Mouse (Mus musculus): ENCODE data around the gene Tas2r120.
"Not testable (repeated sequence)": the region's sequence is repeated elsewhere in the genome, so short reads cannot be mapped to it uniquely, and the experiment has no call there.

Tas2r120 gene

GRCm38 (mm10) chr6:132656653-132657052 is at the start of gene Tas2r120:
Gene Tas2r120 (plus strand): TSS chr6:132656953.
- ATAC-seq (ENCODE audit: low TSS enrichment): no peak

GRCm38 (mm10) chr6:132649399-132649798 is 7.4 kb upstream of the Tas2r120 start:
- no peak; the same call in 1 of the 2 replicates for ATAC-seq (ENCODE audit: low TSS enrichment)

GRCm38 (mm10) chr6:132651426-132651825 is 5.3 kb upstream of the Tas2r120 start, which contains the start of gene A630073D07Rik:
Gene A630073D07Rik (minus strand): TSS chr6:132651526.
- ATAC-seq (ENCODE audit: low TSS enrichment): no peak

GRCm38 (mm10) chr6:132691596-132691995 is 34.8 kb downstream of the Tas2r120 start:
- ATAC-seq (ENCODE audit: low TSS enrichment): not testable (repeated sequence)

- ATAC-seq (ENCODE audit: low TSS enrichment): no peak
Observed at GRCm38 (mm10) chr6:132700907-132701306, 44.2 kb downstream of the Tas2r120 start, which contains the start of gene Tas2r121. Gene Tas2r121 (minus strand): TSS chr6:132701007.
